Mouse (Mus musculus) G1E (cell line): ENCODE results near the gene Axin2.

ENCODE experiments used
- CTCF ChIP-seq: IDR thresholded peaks from 2 replicates; pipeline ENCODE4 v1.5.1; 2012; ENCODE audit warnings: low read depth, low read length, inconsistent platforms, mixed read lengths
- GATA1 ChIP-seq: IDR thresholded peaks from 2 replicates; pipeline ENCODE4 v1.6.1; 2012; ENCODE audit warnings: borderline replicate concordance, low read length, inconsistent platforms, mixed read lengths
- POLR2AphosphoS5 ChIP-seq: IDR thresholded peaks from 2 replicates; pipeline ENCODE4 v1.6.1; 2012; ENCODE audit warnings: low read depth, low read length, inconsistent platforms; ENCODE audit not compliant: insufficient replicate concordance
- TAL1 ChIP-seq: conservative IDR thresholded peaks from 2 replicates; pipeline ENCODE4 v1.6.1; 2012; ENCODE audit warnings: low read depth, low read length, inconsistent platforms, mixed read lengths

DNA sequence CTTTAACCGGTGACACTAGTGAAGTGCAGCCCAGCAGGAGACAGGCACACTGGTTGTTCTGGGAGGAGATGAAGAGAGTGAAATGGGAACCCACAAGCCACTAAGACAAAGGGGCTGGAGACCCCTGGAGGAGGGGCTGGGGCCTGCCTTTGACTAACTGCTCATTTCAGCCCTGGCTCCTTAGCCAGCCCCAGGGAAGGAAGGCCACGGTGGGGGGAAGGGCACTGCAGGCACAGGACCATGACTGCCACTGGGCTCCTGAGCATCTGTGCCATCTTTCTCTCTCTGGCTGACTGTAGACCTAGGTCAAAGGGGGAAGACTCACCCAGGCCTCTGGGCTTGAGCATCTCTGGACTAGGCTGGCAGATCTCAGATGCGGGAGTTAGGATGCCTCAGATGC, 10.5 kb downstream of the Axin2 start:
- TF ChIP-seq CTCF: no peak
- no peak for TF ChIP-seq TAL1
- no peak for TF ChIP-seq GATA1
- no peak for TF ChIP-seq POLR2AphosphoS5
